Mouse (Mus musculus): ENCODE data around the gene Ctnnd1. TPM values are rescaled to one million over a fixed set of nuclear protein-coding genes. Genes with fewer than 3 reads are reported as not detected.
A peak's percentile ranks its signal among the peaks of the same experiment; 100 is the strongest.

Ctnnd1 gene
- polyA plus RNA-seq, 1 experiment from 2014 or later, result 39.2 TPM

DNA sequence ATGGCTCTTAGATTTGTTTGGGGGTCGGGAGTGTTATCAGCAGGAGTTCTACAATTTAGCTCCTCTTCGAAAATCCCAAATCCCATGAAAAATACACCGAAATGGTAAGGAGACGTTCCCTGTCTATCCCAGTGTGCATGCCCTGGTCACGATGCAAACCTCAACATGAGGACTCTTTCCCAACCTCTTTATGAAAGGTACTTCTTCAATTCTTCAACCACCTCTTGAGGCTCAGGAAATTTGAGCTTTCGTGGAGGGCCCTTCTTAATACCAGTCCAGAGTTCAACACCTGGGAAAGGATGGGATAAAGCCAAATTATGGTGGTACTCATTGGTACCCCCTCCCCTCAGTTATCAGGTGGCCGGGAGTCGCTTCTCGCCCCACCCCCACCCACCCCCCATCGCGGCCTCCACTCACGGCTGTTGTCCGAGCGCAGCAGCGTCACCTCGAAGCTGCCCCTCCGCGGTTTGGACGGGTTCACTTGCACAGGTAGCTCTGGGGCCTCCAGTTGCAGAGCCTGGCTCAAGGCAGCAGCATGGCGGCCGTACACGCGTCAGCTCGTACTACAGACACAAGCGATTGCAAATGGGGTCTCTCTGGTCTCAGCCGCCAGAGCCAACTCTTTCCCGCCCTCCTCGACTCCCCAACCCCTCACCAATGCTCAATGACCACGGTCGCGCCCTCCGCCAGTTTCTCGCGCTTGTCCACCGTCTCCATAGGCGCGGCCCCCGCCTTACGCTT lies 19.4 kb upstream of the Ctnnd1 start:
- Histone ChIP-seq H3K4me3 (peak overlapping the region; percentile 88), H3K36me3 (peaks cover 46% of the 10 kb centered on the region), H3K9me3 (no peaks in the 10 kb centered on the region), H3K27ac (peak overlapping the region; percentile 92), H3K4me2 (peak overlapping the region; percentile 74), H3K9ac (peak overlapping the region; percentile 83), H3K4me1 (replicated peaks) (peaks cover 18% of the 10 kb centered on the region), H3K27me3 (no peaks in the 10 kb centered on the region)
- WGBS, result 2% methylated on average over 39 of the region's 39 CpGs
- peak; percentile 90 for ATAC-seq (ENCODE audit: low FRiP score)

DNA sequence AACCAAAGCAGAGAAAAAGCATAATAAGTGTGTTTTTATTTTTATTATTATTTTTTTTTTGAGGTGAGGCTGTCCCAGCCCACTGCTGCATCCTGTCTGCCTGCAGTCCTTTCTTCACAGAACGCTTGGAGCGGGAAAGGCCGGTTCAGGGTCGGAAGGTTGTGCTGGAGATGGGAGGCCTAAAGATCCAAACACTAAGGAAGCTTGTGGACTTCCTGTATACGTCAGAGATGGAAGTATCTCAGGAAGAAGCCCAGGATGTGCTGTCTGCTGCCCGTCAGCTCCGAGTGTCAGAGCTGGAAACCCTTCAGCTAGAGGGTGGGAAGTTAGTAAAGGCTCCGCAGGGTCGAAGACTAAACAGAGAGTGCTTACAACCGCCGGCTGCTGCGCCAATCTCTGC lies 15.5 kb upstream of the Ctnnd1 start:
- ATAC-seq (ENCODE audit: low FRiP score), result no peak
- H3K4me2 ChIP-seq, result no peak overlapping the region
- H3K27ac ChIP-seq, result no peak overlapping the region
- H3K9ac ChIP-seq, result no peak overlapping the region
- WGBS, result 69% methylated on average over 12 of the region's 12 CpGs
- no peaks in the 10 kb centered on the region for H3K27me3 ChIP-seq
- H3K9me3 ChIP-seq, result no peaks in the 10 kb centered on the region
- peaks cover 13% of the 10 kb centered on the region for H3K4me1 ChIP-seq (replicated peaks)
- H3K36me3 ChIP-seq, result peaks cover 20% of the 10 kb centered on the region
- H3K4me3 ChIP-seq, result no peak overlapping the region

DNA sequence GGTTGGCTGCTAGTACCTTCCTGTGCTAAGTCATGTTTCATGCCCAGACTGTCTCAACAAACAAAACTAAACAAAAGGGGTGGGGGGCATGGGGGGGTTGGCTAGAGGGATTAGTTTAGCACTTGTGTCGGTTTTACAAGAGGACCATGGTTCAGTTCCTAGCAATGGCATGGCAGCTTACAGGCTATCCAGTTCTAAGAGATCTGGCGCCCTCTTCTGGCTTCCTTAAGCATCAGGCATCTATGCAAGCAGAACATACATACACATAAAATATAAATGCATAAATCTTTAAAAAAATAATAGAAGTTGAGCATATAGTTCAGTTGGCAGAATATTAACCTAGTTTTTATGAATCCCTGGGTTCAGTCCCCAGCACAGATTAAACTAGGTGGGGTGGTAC lies 12.3 kb upstream of the Ctnnd1 start:
- Histone ChIP-seq H3K4me1 (replicated peaks) (no peaks in the 10 kb centered on the region), H3K9me3 (no peaks in the 10 kb centered on the region), H3K4me2 (no peak overlapping the region), H3K4me3 (no peak overlapping the region), H3K36me3 (peaks cover 8% of the 10 kb centered on the region), H3K27me3 (no peaks in the 10 kb centered on the region), H3K9ac (no peak overlapping the region), H3K27ac (no peak overlapping the region)
- ATAC-seq (ENCODE audit: low FRiP score), result no peak
- 31% methylated on average over 2 of the region's 2 CpGs for WGBS

DNA sequence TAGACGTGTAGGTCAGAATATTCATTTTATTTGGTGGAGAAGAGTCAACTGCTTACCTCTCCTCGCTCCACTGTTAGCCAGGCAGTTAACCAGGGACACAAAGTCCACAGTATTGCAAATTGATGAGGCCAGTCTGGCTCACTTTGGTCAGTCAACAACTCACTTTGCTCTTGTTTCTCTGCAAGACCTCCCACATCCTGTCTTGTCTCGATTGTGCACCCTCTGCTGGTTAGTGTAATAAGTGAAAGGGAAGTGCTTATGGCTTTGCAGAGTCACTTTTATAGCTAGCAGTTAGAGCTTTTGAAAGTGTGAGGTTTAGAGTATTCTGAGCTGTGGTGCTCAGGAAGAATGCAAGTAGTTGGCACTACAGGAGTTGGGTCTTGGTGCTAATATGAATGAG lies 9.7 kb upstream of the Ctnnd1 start:
- Histone ChIP-seq H3K4me2 (no peak overlapping the region), H3K36me3 (no peaks in the 10 kb centered on the region), H3K27me3 (no peaks in the 10 kb centered on the region), H3K4me1 (replicated peaks) (no peaks in the 10 kb centered on the region), H3K9me3 (no peaks in the 10 kb centered on the region), H3K9ac (no peak overlapping the region), H3K27ac (no peak overlapping the region), H3K4me3 (no peak overlapping the region)
- no peak for ATAC-seq (ENCODE audit: low FRiP score)
- WGBS, result 72% methylated on average over 3 of the region's 3 CpGs

DNA sequence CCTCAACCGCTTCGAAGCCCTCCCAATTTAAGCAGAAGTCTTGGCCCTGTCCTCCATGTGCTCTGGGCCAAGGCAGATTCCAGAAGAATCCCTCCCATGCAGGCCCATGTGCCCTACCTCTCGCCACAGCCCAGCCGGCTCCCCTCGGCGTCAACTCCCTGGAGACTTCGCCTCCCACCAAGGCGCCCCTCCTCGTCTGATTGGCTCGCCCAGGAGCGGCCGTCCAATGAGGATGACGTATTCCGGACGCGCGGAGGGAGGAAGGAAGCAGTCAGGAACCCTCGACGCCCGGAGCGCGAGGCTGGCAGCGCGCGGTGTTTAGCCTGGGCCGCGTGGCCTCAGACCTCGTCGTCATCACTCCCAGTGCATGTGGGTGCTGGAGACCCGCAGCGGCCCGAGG lies 8.2 kb upstream of the Ctnnd1 start, which contains the start of gene Btbd18:
Gene Btbd18, plus strand, starts transcription at position 274 of the 400 bp plus-strand sequence.
- ATAC-seq (ENCODE audit: low FRiP score), result no peak
- H3K27ac ChIP-seq, result no peak within 1 kb of the TSS
- 94% methylated on average over 32 of the region's 32 CpGs for WGBS
- no peaks in the 10 kb centered on the region for H3K9me3 ChIP-seq
- H3K9ac ChIP-seq, result no peak within 1 kb of the TSS
- no peak within 1 kb of the TSS for H3K4me2 ChIP-seq
- no peaks in the 10 kb centered on the region for H3K27me3 ChIP-seq
- no peak within 1 kb of the TSS for H3K4me3 ChIP-seq
- H3K36me3 ChIP-seq, result no peaks in the 10 kb centered on the region
- no peaks in the 10 kb centered on the region for H3K4me1 ChIP-seq (replicated peaks)

DNA sequence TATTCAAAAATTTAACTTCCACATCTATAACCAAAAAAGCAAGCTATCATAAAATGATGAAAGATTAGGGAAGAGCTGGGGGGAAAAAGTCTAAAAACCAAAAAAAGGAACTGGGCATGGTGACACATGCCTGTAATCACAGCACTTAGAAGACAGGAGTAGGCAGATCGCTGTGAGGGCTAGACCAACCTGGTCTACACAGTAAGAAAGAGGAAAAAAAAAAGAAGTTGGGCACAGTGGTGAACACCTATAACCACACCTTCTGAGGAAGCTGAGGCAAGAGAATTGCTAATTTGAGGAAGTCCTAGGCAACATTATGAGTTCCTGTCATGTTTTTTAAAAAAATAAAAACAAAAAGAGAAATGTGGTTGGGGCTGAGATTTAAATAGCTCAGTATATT lies 5.3 kb upstream of the Ctnnd1 start:
- ATAC-seq (ENCODE audit: low FRiP score), result no peak

DNA sequence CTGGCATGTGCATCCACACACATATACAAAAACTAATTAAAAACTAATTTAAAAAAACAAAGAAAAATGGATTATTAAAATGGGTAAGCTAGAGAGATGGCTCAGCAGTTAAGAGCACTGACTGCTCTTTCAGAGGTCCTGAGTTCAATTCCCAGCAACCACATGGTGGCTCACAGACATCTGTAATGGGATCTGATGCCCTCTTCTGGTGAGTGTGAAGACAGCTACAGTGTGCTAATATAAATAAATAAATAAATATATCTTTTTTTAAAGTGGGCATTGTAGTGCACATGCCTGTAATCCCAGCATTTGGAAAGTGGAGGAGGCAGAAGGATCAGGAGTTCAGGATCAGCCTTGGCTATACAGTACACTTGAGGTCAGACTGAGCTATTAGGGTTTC lies 2.8 kb upstream of the Ctnnd1 start:
- Histone ChIP-seq H3K9me3 (no peaks in the 10 kb centered on the region), H3K36me3 (no peaks in the 10 kb centered on the region), H3K27ac (no peak overlapping the region), H3K27me3 (no peaks in the 10 kb centered on the region), H3K9ac (no peak overlapping the region), H3K4me3 (no peak overlapping the region), H3K4me1 (replicated peaks) (0 out of 2 replicates have a peak, but pooled peaks cover 3% of the 10 kb centered on the region), H3K4me2 (no peak overlapping the region)
- no peak for ATAC-seq (ENCODE audit: low FRiP score)

More for the DNA sequence above, 5.3 kb upstream of the Ctnnd1 start:
- no peak overlapping the region for H3K4me3 ChIP-seq
- no peaks in the 10 kb centered on the region for H3K36me3 ChIP-seq
- no peak overlapping the region for H3K4me2 ChIP-seq
- no peak overlapping the region for H3K27ac ChIP-seq
- H3K27me3 ChIP-seq, result no peaks in the 10 kb centered on the region
- no peaks in the 10 kb centered on the region for H3K9me3 ChIP-seq
- no peak overlapping the region for H3K9ac ChIP-seq
- WGBS, result 59% methylated on average over 1 of the region's 1 CpGs
- no peaks in the 10 kb centered on the region for H3K4me1 ChIP-seq (replicated peaks)

DNA sequence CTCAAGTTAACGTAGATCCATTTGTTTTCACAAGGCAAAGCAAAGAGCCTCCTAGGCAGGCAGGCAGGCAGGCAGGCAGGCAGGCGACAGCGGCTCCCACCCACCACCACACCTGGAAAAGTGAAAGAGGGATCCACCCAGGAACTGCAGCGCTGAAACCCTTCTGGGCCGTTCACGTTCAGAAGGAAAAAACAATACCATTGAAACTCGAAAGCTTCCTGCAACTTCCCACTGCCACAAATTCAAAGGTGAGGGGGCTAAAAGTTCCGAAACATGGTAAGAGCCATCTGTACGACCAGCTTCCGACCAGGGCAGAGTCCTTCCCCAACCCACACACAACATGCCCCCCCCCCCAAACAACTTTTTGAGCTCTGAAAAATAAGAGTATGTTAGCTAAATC lies 891 bp downstream of the Ctnnd1 start:
- H3K9me3 ChIP-seq, result no peaks in the 10 kb centered on the region
- peak overlapping the region; percentile 56 for H3K27ac ChIP-seq
- WGBS, result under 1% methylated on average over 10 of the region's 10 CpGs
- peak overlapping the region; percentile 63 for H3K4me3 ChIP-seq
- peaks cover 23% of the 10 kb centered on the region for H3K4me1 ChIP-seq (replicated peaks)
- H3K9ac ChIP-seq, result peak overlapping the region; percentile 78
- H3K4me2 ChIP-seq, result peak overlapping the region; percentile 79
- H3K36me3 ChIP-seq, result no peaks in the 10 kb centered on the region
- no peaks in the 10 kb centered on the region for H3K27me3 ChIP-seq
- no peak for ATAC-seq (ENCODE audit: low FRiP score)

DNA sequence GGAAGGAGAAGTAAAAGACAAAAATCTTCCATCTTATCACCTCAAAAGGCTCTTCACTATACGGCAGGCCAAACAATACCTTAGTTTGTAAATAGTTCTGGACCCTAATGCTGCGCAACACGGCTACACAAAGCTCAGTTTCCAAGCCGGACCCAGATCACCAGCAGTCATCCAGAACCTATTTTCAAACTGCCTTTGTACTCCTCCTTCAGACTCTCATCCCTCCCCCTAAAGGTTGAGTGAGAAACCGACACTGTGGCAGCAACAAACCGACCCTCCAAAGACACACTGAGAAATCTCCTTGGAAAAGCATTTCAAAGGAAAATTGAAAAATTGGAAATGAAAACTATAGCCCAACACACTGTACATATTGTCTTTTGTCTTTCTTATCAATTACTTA lies 2.2 kb downstream of the Ctnnd1 start:
- H3K27me3 ChIP-seq, result no peaks in the 10 kb centered on the region
- 21% methylated on average over 6 of the region's 6 CpGs for WGBS
- H3K27ac ChIP-seq, result peak overlapping the region; percentile 58
- peak overlapping the region; percentile 76 for H3K9ac ChIP-seq
- H3K36me3 ChIP-seq, result no peaks in the 10 kb centered on the region
- peak overlapping the region; percentile 79 for H3K4me2 ChIP-seq
- H3K4me3 ChIP-seq, result peak overlapping the region; percentile 63
- H3K9me3 ChIP-seq, result no peaks in the 10 kb centered on the region
- ATAC-seq (ENCODE audit: low FRiP score), result peak; percentile 48; the same call in 1 of the 2 replicates
- peaks cover 26% of the 10 kb centered on the region for H3K4me1 ChIP-seq (replicated peaks)

DNA sequence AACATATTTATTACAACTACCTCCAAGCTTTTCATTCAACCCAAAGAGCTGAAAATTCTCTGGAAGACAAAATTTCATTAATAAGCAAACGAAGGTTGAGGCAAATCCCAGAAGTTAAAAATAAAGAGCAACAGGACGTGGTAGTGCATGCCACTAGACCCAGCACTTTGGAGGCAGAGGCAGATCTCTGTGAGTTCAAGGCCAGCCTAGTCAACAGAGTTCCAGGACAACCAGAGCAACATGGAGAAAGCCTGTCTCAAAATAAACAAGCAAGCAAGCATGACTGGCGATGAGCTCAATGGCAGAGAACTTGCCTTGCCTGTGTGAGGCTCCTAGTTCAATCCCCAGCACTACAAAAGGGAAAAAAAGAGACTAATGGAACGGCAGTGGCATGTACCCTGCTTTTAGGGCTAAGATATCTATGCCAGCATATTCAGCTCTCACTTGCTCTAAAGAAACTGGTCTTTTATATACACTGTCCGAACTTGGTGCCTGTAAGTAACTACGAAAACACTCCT lies 3.5 kb downstream of the Ctnnd1 start:
- no peak for ATAC-seq (ENCODE audit: low FRiP score)
- Histone ChIP-seq H3K9me3 (no peaks in the 10 kb centered on the region), H3K4me1 (replicated peaks) (peaks cover 26% of the 10 kb centered on the region), H3K27me3 (no peaks in the 10 kb centered on the region), H3K27ac (0 out of 2 replicates have a peak overlapping the region, but pooled peaks have one; percentile 6), H3K4me3 (peak overlapping the region; percentile 63), H3K4me2 (peak overlapping the region; percentile 79), H3K36me3 (no peaks in the 10 kb centered on the region), H3K9ac (peak overlapping the region; percentile 76)
- 94% methylated on average over 6 of the region's 6 CpGs for WGBS

DNA sequence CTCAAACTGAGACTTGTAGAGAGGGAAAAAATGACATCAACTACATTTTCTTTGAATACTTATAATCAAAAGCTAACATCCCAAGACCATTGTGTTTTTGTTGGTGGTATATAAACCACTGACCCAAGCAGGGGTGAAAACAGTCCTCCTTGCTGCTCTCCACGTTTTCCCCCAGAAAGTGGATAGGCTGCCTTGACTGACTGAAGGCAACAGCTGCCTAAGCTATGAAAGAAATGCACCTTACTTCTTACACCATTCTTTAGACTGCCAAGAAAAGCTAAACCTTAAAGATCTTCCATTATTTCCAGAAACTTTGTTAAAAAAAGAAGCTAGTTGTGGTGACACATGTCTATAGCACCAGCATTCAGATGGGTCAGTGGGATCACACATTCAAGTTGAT lies 4.4 kb downstream of the Ctnnd1 start:
- Histone ChIP-seq H3K4me1 (replicated peaks) (peaks cover 30% of the 10 kb centered on the region), H3K9me3 (no peaks in the 10 kb centered on the region), H3K9ac (no peak overlapping the region), H3K27ac (0 out of 2 replicates have a peak overlapping the region, but pooled peaks have one; percentile 2), H3K4me3 (no peak overlapping the region), H3K27me3 (no peaks in the 10 kb centered on the region), H3K4me2 (peak overlapping the region; percentile 79; the same call in 1 of the 2 replicates), H3K36me3 (no peaks in the 10 kb centered on the region)
- WGBS, result 88% methylated on average over 1 of the region's 1 CpGs
- no peak for ATAC-seq (ENCODE audit: low FRiP score)

DNA sequence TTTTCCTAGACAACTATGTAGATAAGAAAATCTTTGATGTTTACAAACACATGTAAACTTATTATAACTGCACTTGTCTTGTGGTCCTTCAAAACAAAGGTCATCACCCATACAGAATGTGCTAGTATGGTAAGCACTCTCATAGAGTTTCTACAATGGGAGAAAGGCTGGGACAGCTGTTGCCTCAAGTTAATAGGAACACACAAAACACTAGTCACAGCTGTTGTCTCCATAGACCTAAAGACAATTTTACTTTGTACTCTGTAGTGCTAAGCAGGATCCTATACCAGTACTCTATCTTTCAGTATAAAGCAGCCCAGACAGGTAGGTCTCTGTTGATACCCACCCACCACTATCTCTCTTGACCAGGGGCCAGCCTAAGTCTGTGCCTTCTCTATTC lies 9.7 kb downstream of the Ctnnd1 start:
- Histone ChIP-seq H3K9me3 (no peaks in the 10 kb centered on the region), H3K27me3 (no peaks in the 10 kb centered on the region), H3K9ac (no peak overlapping the region), H3K4me2 (no peak overlapping the region), H3K4me3 (no peak overlapping the region), H3K27ac (no peak overlapping the region), H3K4me1 (replicated peaks) (peaks cover 43% of the 10 kb centered on the region), H3K36me3 (no peaks in the 10 kb centered on the region)
- ATAC-seq (ENCODE audit: low FRiP score), result no peak
